Mouse (Mus musculus): ENCODE measurements at regions not wholly inside any gene's neighbourhood (a gene's known extent, or its start where the extent isn't known, plus 50 kb on each side); places are given as distances from the start of the nearest gene placed in this dataset.
A peak's percentile ranks its signal among the peaks of the same experiment; 100 is the strongest.

DNA sequence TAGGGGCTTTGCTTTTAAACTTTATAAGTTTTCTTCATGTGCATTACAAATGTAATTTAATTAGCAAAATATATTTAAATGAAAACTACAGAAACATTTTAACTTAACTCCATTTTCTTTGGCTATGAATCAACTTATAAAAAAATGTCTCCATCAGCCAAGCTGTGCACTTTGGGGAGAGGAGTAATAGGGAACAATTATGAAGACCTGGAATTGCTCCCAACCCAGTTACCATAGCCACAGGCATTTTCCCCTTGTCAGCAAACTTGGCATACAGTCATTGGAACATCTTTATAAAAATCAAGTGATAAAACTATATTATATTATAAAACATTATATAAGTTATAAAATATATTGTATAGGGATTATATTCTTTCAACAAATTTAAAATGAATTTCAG lies 65.0 kb downstream of the Atxn7l3b start:
- DNase-seq = no peak

DNA sequence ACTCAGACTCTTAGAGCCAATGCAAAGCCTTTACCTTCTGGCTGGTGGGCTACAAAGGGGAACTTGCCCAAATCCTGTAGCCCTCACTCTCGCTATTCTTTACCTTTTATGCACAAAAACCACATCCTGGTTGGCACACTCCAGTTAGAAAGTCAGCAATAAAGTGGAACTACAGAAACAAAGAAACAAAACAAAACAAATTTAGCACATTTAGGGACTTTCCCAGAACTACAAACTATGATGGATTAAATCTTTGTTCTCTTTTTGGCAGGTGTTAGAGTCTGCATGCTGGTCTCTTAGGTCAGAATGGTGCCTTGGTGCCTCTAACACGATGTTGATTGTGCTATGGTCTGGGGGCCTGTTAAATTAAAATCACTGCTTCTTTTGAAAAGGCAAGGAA lies 65.4 kb downstream of the Atxn7l3b start:
- no peak for DNase-seq

DNA sequence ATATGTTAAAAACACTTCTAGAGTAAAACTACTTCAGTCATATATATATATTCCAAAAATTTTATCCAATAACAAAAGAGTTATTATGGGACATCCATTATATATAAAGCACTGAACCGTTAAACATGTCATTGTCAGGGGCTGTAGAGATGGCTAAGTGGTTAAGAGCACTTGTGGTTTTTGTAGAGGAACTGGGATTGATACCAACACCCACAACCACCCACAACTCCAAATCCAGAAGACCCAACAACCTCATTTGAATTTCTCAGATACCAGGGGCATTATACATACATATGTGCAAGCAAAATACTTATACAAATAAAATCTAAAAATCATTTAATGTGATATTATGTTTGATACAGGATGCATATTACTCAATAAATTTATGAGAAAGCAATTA lies 76.8 kb downstream of the Atxn7l3b start:
- no peak for DNase-seq

DNA sequence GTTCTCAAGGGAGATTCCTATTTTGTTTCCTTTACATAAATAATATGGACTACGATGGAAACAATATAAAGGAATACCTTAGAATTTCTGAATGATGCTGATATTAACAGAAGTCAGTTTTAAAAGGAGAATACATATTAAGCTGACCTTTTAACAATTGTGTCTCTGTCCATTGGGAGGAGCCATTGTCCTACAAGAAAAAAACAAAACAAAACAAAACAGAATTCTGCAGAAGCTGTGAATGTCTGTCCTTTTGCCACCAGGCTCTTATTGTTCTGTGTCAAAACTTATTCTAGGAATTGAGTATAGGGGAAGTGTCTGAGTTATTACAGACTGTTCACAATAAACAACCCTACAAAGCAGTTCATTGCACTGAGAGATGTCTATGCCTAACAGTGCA lies 82.6 kb downstream of the Atxn7l3b start:
- no peak for DNase-seq

DNA sequence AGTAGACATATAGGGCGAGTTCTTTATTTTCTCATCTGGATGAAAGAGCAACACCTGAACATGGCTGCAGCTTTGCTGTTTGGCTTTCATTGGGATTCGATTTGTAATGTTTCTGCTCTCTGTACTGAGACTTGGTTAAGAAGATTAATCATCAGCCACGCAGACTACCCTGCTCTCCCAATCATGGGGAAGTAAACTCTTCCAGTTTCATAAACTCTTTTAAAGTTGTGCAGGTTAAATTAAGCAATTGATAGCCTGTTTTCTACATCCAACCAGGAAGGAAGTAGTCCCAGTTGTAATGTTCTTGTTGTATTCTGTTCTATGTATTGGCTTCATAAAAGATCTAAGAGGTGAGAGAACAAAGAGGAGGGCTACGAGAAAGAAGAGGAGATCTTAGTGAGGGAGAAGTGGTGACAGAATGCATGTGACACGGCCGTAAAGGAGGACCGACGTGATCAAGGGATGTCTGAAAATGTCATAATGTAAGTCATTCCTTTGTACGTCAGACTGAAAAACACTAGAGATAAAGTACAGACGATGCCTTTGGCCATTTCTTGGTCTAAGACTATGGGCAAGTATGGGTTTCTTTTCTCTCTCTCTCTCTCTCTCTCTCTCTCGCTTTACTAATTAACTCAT lies 91.3 kb downstream of the Atxn7l3b start:
- DNase-seq = no peak

DNA sequence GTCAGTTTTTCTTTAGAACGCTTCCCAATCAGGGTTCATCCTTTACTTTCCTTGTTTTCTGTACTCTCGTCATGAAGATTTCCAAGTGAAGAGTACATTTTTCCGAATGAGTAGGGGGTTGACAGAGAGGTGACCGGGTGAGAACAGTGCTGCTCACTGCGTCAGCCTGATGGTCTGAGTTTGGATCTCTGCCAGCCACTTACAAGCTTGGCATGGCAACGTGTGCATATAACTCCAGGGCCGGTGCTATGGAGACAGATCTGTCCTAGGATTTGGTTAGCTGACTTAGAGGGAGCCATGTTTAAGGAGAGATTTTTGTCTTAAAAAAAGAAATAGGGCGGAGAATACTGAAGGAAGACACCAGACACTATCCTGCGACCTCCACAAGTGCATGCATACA lies 92.8 kb downstream of the Atxn7l3b start:
- no peak for DNase-seq

DNA sequence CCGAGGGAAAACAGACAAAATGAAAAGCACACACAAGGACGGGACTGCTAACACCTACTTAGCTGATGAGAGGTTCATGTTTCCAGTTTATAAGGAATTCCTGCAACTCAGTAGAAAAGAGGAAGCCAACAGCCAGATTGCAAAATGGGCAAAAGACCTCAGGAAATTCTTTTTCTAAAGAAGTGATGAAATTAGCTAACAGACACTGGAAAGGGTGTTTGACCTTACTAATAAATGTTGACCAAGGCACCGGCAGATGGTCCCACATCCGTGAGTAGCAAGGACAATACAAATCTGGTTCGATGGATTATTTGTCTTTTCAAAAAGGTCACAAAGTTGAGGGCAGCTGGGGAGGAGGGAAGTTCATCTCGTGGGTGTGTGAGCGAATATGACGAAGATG lies 93.3 kb downstream of the Atxn7l3b start:
- DNase-seq = no peak

DNA sequence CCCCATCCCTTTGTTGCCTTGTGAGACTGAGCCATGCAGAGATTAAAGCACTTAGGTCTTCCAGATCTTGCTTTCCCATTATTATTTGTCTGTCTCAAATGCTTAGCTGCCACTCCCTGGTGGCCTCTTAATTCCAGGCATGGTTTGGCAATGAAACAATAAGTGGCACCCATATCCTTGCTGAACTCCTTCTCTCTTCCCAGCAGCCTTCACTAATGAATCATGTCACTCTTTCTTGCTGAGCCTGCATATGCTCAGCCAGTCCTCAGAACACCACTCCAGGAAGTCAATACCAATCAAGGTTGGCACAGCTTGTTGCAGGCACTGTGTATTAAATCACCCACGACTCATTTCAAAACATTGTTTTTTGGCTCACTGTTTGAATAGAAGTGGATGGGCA lies 118.6 kb downstream of the Atxn7l3b start:
- no peak for DNase-seq

DNA sequence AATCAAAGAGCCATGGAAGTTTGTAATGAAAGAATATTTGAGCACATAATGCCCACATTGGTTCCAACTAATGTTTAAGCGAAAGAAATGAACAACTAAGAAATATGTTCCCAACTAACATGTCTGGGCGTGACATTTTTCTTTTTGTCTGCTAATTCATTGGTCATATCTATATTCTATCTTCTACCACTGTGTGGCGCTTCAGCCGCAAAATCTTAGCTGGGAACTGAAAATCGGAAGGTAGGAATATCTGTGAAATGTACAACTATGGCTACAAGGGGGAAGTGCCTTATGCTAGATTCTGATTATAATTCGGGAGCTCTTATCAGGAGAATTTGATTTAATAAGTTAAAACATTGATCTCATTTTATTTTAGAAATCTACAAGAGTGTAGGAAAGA lies 125.2 kb downstream of the Atxn7l3b start:
- no peak for DNase-seq

DNA sequence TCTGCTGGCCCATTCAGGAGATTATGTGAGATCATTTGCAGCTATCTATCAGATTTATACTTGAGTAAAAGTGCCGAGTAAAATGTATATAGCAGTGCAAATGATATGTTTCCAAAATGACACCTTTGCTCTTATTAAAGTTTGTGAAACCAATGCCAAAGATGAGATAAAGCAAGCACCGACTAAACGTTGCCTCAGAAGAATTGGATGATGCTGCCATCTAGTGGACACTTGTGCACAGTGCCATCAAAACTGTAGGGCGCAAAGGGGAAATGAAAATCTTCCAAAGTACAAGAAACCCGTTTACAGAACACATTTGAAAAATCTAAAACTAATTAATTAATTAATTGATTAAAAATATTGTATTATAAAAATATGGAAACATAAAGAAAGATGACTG lies 127.2 kb downstream of the Atxn7l3b start:
- peak; percentile 16 to 24 for DNase-seq

DNA sequence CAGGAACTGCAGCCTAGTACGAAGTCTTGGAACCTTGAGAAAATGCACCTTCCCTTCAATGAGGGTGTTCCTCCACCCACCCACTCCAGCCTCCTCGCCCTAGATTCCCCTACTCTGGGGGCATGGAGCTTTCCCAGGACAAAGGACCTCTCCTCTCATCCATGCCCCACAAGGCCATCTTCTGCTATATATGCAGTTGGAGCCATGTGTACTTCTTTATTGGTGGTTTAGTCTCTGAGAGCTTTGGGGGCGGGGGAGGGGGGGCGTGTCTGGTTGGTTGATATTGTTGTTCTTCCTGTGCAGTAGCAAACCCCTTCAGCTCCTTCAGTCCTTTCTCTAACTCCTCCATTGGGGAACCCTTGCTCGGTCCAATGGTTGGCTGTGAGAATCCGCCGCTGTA lies 130.2 kb downstream of the Atxn7l3b start:
- DNase-seq = no peak

DNA sequence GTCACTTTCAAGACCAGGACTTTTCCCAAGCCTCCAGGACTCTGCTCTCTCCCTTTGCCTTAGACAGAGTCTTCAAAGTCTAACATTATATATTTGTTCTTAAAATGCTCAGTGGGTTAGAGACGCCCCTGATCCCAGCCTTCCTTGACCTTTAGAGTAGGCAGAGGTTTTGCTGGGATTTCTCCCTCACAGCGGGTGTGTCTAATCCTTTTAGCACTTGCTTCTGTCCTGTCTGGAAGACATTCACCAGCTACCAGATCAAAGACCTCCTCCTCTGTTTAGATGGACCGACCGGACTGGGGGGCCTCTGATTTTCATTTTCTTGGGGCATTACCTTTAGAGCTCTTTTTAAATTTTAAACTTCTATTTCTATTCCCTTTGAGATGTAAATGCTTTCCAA lies 130.7 kb downstream of the Atxn7l3b start:
- no peak for DNase-seq

DNA sequence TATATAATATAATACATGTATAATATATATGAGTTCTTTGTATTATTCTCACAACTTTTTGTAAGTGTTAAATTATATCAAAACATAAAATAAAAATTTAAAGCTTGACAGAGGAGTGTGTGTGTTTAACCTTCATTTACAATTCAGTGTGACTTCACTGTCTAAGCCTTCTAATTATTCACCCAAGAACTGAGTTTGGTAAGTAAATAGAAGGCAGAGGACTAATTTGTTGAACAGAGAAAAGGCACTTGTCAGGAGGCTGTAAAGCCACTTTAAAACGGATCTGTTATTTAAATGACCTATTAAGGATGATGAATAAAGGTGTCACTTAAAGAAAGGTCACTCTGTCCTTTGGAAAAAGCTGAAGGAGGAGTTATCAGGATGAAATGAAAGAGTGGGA lies 132.9 kb downstream of the Atxn7l3b start:
- DNase-seq = no peak

DNA sequence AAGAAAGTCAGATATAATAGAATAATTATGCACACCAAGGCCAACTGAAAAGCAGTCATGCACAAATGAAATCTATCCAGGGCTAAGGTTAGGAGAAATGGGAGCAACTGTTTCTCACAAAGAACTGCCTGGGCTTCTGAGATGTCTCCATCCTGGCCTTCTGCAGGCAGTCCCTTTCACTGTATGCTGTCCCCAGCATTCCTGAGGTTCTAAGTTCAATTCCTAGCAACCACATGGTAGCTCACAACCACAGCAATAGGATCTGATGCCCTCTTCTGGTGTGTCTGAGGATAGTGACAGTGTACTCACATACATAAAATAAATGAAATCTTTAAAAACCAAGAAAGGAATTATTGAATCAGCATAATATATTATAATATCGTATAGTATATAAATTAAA lies 133.3 kb downstream of the Atxn7l3b start:
- DNase-seq = no peak

DNA sequence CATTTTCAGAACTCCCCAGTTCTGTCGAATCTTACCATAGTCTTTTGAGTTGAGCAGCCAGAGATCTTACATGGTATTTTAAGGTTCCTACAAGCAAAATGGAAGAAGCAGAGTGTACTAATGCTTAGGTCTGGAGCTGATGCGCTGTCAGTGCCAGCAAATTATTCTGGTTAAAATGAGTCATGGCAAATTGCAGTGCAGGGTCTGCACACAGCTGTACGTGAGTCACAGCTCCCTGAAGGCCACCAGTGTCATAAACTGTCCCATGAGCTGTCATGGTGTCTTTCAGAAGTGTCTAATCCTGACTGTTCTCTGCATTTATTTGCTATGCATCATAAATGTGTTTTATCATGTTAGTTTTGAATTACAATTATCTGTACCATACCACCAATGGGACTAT lies 140.6 kb downstream of the Atxn7l3b start:
- DNase-seq = no peak

DNA sequence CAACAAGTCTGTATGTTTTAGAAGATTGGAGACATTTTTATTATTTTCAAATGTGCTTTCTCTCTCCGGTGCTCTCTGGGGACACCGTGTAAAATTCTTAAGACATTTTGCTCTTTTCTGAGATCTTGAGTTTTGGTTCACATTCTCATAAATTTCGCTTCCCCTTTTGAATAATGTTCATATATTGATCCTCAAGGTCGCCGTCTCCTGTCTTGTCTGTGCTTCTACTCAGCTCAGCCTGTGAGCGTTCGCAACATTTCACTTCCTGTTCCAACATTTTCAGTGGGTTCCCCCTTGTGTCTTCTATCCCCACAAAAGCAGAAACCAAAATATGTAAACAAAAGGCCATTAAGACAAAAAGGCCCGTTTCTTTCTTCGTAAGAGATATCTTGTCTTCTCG lies 154.5 kb downstream of the Atxn7l3b start:
- DNase-seq = no peak

DNA sequence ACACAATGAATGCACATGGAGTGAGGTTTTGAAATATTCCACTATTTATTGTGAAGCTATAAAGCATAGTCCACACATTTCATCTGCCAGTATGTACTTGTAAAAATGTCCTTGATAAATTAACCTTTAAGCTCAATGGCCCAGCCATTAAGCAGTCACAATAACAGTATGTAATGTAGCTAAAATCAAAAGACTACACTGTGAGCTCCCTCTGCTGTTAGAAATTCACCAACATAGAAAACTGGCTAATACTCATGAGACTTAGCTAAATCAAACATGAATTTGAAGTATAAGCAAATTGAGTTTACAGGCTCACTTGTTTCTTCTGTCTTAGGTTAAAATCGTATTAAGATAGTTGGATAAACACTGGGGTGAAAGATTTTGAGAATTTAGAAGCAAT lies 182.1 kb downstream of the Atxn7l3b start:
- no peak for DNase-seq

DNA sequence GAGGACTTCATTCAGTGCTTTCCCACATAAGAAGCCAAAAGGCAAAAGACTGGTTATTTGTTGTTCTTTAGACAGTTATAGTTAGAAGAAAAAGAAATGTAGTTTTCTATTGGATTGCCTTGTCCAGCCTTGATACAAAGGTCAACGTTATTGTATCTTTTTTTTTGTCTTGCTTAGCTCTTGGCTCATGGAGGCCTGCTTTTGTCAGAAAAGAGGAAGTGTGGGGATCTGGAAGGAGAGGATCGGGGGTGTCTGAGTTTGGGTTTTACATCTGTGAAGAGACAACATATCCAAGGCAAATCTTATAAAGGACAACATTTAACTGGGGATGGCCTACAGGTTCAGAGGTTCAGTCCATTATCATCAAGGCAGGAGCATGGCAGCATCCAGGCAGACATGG lies 185.3 kb downstream of the Atxn7l3b start:
- DNase-seq = no peak

DNA sequence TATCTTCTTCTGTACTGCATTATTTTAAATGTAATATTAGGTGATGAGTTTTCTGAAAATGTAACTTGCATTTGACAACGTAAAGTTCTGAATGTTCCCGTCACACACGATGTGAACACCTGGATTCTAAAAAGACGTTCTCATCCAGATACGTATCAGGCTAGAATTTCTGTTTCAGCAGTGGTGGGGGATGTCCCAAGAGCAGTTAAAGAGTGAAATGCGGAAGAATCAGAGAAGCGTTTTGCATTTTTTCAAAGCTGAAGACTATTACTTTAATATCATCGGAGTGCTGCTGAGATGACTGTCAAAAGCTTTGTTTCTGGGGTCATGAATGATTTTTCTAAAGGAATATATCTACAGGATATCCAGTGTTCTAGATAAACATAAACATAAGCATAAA lies 186.7 kb downstream of the Atxn7l3b start:
- DNase-seq = no peak

All from cerebellum, adult 18-20 months (tissue).